Mouse (Mus musculus) layer of hippocampus, adult 2 months (tissue): ENCODE results near the gene Dlg2. TPM values are rescaled to one million over a fixed set of nuclear protein-coding genes. Genes with fewer than 3 reads are reported as not detected.

Source experiments
- DNase-seq, 2 experiments: peaks; one replicate each; pipeline ENCODE4 v3.0.0; 2022; ENCODE audit warnings: low spot score in 2 of 2
- H3K27ac ChIP-seq: fragments of 200-600 bp; 2 replicates; pipeline ENCODE4 v1.8.1; 2022
- H3K4me3 ChIP-seq: fragments of 200-600 bp; 2 replicates; pipeline ENCODE4 v1.8.1; 2022; ENCODE audit warnings: mild to moderate bottlenecking
- CTCF ChIP-seq: fragments of 200-600 bp; conservative IDR thresholded peaks from 2 replicates; pipeline ENCODE4 v1.8.1; 2022; ENCODE audit warnings: antibody characterized with exemption, mild to moderate bottlenecking, moderate library complexity
- total RNA-seq, 2 experiments: library from RNA; stranded (reverse); gene quantifications; 2 replicates each; pipeline ENCODE4 v1.2.3; 2021

The Dlg2 gene
- total RNA-seq, 2 experiments from 2014 or later, result 248 to 256 TPM

GRCm38 (mm10) chr7:92486878-92487277 is 2010.4 kb downstream of the Dlg2 start:
- Histone ChIP-seq H3K4me3 (no peak overlapping the region), H3K27ac (no peak overlapping the region)
- DNase-seq, result no peak
- no peak for TF ChIP-seq CTCF

- H3K4me3 ChIP-seq, result no peak overlapping the region
- TF ChIP-seq CTCF, result no peak
- DNase-seq, result no peak
- no peak overlapping the region for H3K27ac ChIP-seq
Observed at GRCm38 (mm10) chr7:92492262-92492661, 2015.8 kb downstream of the Dlg2 start.

GRCm38 (mm10) chr7:92493521-92493920 is 2017.0 kb downstream of the Dlg2 start:
- DNase-seq, result no peak
- no peak overlapping the region for H3K4me3 ChIP-seq
- no peak overlapping the region for H3K27ac ChIP-seq
- no peak for TF ChIP-seq CTCF

Other genes starting within 250 kb of the Dlg2 start
- gene Ccdc83, start 210.9 kb upstream of the Dlg2 start, total RNA-seq, result not detected
- gene Sytl2, start 174.4 kb upstream of the Dlg2 start, total RNA-seq, result 10 to 100 TPM; 30.1 to 36.0 TPM
- gene Ccdc89, start 50.1 kb upstream of the Dlg2 start, total RNA-seq, result under 1 TPM; 0.39 to 0.69 TPM
- gene Crebzf, start 33.9 kb upstream of the Dlg2 start, total RNA-seq, result 10 to 100 TPM; 86.0 to 88.5 TPM
- gene Tmem126a, start 19.4 kb upstream of the Dlg2 start, total RNA-seq, result 10 to 100 TPM; 37.1 to 40.0 TPM
- 10 to 100 TPM; 27.6 to 28.4 TPM for gene Tmem126b, start 671 bp upstream of the Dlg2 start, total RNA-seq